Mouse (Mus musculus) left cerebral cortex, postnatal 36 days (tissue): ENCODE measurements around the gene Slc35g3. TPM values are rescaled to one million over a fixed set of nuclear protein-coding genes. Genes with fewer than 3 reads are reported as not detected.

Source experiments
- DNase-seq, 2 experiments: peaks; one replicate each; pipeline ENCODE4 v3.0.0; 2021 to 2022; ENCODE audit warnings: low spot score in 2 of 2, mixed read lengths in 1 of 2
- intact Hi-C: fragments of 180-260 bp; cut with DNase I; formaldehyde crosslinking; loops from one replicate; pipeline ENCODE4 v1.15.1; 2025
- total RNA-seq, 2 experiments: library from RNA; stranded (reverse); gene quantifications; 2 replicates each; pipeline ENCODE4 v1.2.3; 2021

Slc35g3 gene
- total RNA-seq, 2 experiments from 2014 or later, result not detected

DNA sequence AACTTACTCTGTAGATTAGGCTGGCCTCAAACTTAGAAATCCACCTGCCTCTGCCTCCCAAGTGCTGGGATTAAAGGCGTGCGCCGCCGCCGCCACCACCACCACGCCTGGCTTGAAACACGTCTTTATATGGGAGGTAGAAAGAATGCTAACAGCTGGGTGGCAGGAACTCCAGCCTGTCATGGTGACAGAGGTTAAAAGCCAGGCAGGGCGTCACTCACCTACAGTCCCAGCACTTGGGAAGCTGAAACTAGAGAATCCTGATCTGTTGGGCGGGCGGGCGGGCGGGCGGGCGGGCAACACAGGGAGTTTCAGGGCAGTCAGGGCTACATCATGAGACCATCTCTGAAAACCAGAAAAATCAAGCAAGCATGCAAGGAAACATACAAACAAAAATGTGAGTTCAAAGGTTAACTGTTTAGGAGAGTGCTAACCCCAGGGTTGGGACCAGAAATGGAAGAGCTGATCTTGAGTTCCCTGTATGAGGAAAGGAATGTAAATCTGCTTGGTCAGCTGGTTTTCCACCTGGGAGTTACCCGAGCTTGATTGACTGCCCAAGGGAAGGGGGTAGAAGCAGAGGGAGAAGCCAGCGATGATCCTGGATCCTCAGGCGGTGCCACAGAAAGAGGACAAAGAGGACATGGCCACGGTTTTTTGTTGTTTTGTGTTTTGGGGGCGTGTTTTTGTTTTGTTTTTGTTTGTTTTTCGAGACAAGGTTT, 48.7 kb downstream of the Slc35g3 start:
- no peak for DNase-seq
- intact Hi-C loops, result no loop called here

DNA sequence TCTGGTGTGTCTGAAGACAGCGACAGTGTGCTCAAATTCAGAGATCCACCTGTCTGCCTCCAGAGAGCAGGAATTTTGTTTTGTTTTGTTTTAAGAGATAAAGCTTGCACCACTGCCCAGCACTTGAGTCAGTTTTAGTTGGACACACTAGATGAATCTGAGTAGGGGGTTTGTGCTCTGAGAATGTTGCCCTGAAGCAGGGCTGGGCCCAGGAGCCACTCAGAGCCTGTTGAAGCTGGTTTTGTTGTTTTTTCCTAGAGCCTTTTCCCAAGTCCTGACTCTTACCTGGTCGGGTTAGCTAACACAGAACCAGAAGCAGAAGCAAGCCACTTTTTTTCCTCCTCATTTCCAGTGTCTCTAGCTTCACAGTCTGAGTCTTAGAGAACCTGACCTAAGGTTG, 50.7 kb downstream of the Slc35g3 start:
- no peak for DNase-seq
- intact Hi-C loops, result no loop called here

DNA sequence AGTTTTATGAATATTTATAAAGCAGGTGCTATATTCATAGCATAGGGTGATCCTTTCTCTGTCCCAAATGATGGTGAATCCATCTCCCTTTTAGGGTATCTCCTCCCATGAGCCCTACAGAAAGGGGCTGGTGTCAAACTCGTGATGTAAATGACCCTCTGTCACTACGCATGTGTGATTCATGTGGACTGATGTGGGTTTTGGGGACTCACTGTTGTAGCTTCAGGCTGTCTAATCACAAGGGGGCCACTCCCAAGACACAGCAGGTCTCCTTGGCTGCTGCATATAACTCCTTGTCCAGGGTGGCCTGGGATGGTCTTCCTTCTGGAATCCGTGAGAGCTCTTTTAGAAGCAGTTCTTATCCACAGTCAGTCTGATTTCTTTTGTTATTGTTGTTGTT, 51.3 kb downstream of the Slc35g3 start:
- intact Hi-C loops, result no loop called here

More for the DNA sequence above, 51.3 kb downstream of the Slc35g3 start:
- no peak for DNase-seq

Other genes with a start within 250 kb of the Slc35g3 start
- gene Dnah2, start 212.9 kb downstream of the Slc35g3 start, total RNA-seq, result 1 to 10 TPM; 1.4 to 2.1 TPM
- 10 to 100 TPM; 56.1 to 57.3 TPM for gene Efnb3, start 201.8 kb downstream of the Slc35g3 start, total RNA-seq
- gene Wrap53, start 181.7 kb downstream of the Slc35g3 start, total RNA-seq, result 10 to 100 TPM; 10.2 to 10.8 TPM
- 10 to 100 TPM; 21.7 to 22.6 TPM for gene Trp53, start 181.6 kb downstream of the Slc35g3 start, total RNA-seq
- gene Atp1b2, start 156.0 kb downstream of the Slc35g3 start, total RNA-seq, result 100 to 1,000 TPM; 398 to 420 TPM
- not detected for gene Shbg, start 144.1 kb downstream of the Slc35g3 start, total RNA-seq
- gene Sat2, start 139.9 kb downstream of the Slc35g3 start, total RNA-seq, result 10 to 100 TPM in 1 of 2 experiments, 1 to 10 TPM in 1; 9.5 to 11.2 TPM
- 100 to 1,000 TPM; 117 to 149 TPM for gene Fxr2, start 129.0 kb downstream of the Slc35g3 start, total RNA-seq
- under 1 TPM in 1 of 2 experiments, not detected in 1; 0.39 TPM for gene Sox15, start 106.7 kb downstream of the Slc35g3 start, total RNA-seq
- gene Mpdu1, start 99.3 kb downstream of the Slc35g3 start, total RNA-seq, result 10 to 100 TPM; 59.8 to 62.3 TPM
- 10 to 100 TPM; 14.9 to 15.1 TPM for gene Cd68, start 95.8 kb downstream of the Slc35g3 start, total RNA-seq
- gene Eif4a1, start 89.5 kb downstream of the Slc35g3 start, total RNA-seq, result 100 to 1,000 TPM; 276 to 285 TPM
- 100 to 1,000 TPM in 1 of 2 experiments, 10 to 100 TPM in 1; 84.3 to 114 TPM for gene Senp3, start 79.9 kb downstream of the Slc35g3 start, total RNA-seq
- gene Tnfsf13, start 76.2 kb downstream of the Slc35g3 start, total RNA-seq, result 1 to 10 TPM; 2.3 to 2.6 TPM
- gene Tnfsf12, start 66.1 kb downstream of the Slc35g3 start, total RNA-seq, result 10 to 100 TPM in 1 of 2 experiments, 1 to 10 TPM in 1; 7.2 to 12.3 TPM
- 1 to 10 TPM; 1.7 to 3.0 TPM for gene Tnfsfm13, start 65.9 kb downstream of the Slc35g3 start, total RNA-seq
- gene Polr2a, start 3.3 kb downstream of the Slc35g3 start, total RNA-seq, result 10 to 100 TPM; 53.5 to 59.7 TPM
- gene Zbtb4, start 3.9 kb upstream of the Slc35g3 start, total RNA-seq, result 100 to 1,000 TPM; 122 to 127 TPM
- under 1 TPM; 0.66 to 0.81 TPM for gene Chrnb1, start 34.0 kb upstream of the Slc35g3 start, total RNA-seq
- 10 to 100 TPM; 14.1 to 18.7 TPM for gene Fgf11, start 39.9 kb upstream of the Slc35g3 start, total RNA-seq
- gene Tmem102, start 43.7 kb upstream of the Slc35g3 start, total RNA-seq, result not detected
- gene Gm39566, start 53.3 kb upstream of the Slc35g3 start, total RNA-seq, result not detected
- gene Spem2, start 56.5 kb upstream of the Slc35g3 start, total RNA-seq, result not detected
- gene Spem1, start 60.2 kb upstream of the Slc35g3 start, total RNA-seq, result under 1 TPM; 0.52 TPM
- 100 to 1,000 TPM; 239 to 241 TPM for gene Nlgn2, start 75.8 kb upstream of the Slc35g3 start, total RNA-seq
- gene Tmem256, start 76.5 kb upstream of the Slc35g3 start, total RNA-seq, result 100 to 1,000 TPM; 111 to 130 TPM
- 10 to 100 TPM; 18.4 to 18.7 TPM for gene Plscr3, start 84.4 kb upstream of the Slc35g3 start, total RNA-seq
- gene Tnk1, start 96.8 kb upstream of the Slc35g3 start, total RNA-seq, result not detected
- gene Tmem95, start 116.0 kb upstream of the Slc35g3 start, total RNA-seq, result not detected
- 1 to 10 TPM in 1 of 2 experiments, under 1 TPM in 1; 0.93 to 1.3 TPM for gene Kctd11, start 119.4 kb upstream of the Slc35g3 start, total RNA-seq
- gene Acap1, start 133.6 kb upstream of the Slc35g3 start, total RNA-seq, result under 1 TPM in 1 of 2 experiments, not detected in 1; 0.27 TPM
- gene 2810408A11Rik, start 139.0 kb upstream of the Slc35g3 start, total RNA-seq, result under 1 TPM in 1 of 2 experiments, not detected in 1; 0.64 TPM
- gene Neurl4, start 139.1 kb upstream of the Slc35g3 start, total RNA-seq, result 100 to 1,000 TPM; 114 to 121 TPM
- gene Gps2, start 151.9 kb upstream of the Slc35g3 start, total RNA-seq, result 10 to 100 TPM; 25.9 to 32.4 TPM
- gene Eif5a, start 160.0 kb upstream of the Slc35g3 start, total RNA-seq, result 100 to 1,000 TPM; 406 to 453 TPM
- gene Ybx2, start 173.8 kb upstream of the Slc35g3 start, total RNA-seq, result 10 to 100 TPM in 1 of 2 experiments, 1 to 10 TPM in 1; 4.6 to 14.7 TPM
- gene Slc2a4, start 186.2 kb upstream of the Slc35g3 start, total RNA-seq, result 1 to 10 TPM; 3.6 to 4.4 TPM
- gene Cldn7, start 202.8 kb upstream of the Slc35g3 start, total RNA-seq, result not detected
- 100 to 1,000 TPM; 112 to 128 TPM for gene Ctdnep1, start 219.2 kb upstream of the Slc35g3 start, total RNA-seq
- gene Elp5, start 220.5 kb upstream of the Slc35g3 start, total RNA-seq, result 10 to 100 TPM; 79.2 to 88.5 TPM
- 100 to 1,000 TPM; 199 to 219 TPM for gene Gabarap, start 229.2 kb upstream of the Slc35g3 start, total RNA-seq
- 10 to 100 TPM; 41.3 to 46.1 TPM for gene Phf23, start 233.8 kb upstream of the Slc35g3 start, total RNA-seq
- 10 to 100 TPM; 25.4 to 36.0 TPM for gene Dvl2, start 238.6 kb upstream of the Slc35g3 start, total RNA-seq